Mouse (Mus musculus) embryonic facial prominence, embryonic 10.5 days (tissue): Measurements from ENCODE around the gene Gm28035. TPM values are rescaled to one million over a fixed set of nuclear protein-coding genes. Genes with fewer than 3 reads are reported as not detected.

ENCODE experiments used
- DNase-seq: peaks from one replicate; pipeline ENCODE4 v3.0.0-alpha.2; 2017; ENCODE audit warnings: low spot score
- H3K27ac ChIP-seq: fragments of 300-500 bp; sonication (generic); replicated peaks from 2 replicates; pipeline ENCODE4 v1.5.1; 2016; ENCODE audit warnings: mild to moderate bottlenecking
- H3K27me3 ChIP-seq: fragments of 300-500 bp; sonication (generic); replicated peaks from 2 replicates; pipeline ENCODE4 v1.6.1; 2016; ENCODE audit warnings: low read depth, mild to moderate bottlenecking; ENCODE audit not compliant: poor library complexity, severe bottlenecking
- H3K36me3 ChIP-seq: fragments of 300-500 bp; sonication (generic); replicated peaks from 2 replicates; pipeline ENCODE4 v1.6.1; 2016; ENCODE audit warnings: mild to moderate bottlenecking, moderate library complexity
- H3K4me1 ChIP-seq: fragments of 300-500 bp; sonication (generic); 2 replicates; pipeline ENCODE4 v1.6.1; 2016
- H3K4me3 ChIP-seq: fragments of 300-500 bp; sonication (generic); 2 replicates; pipeline ENCODE4 v1.5.1; 2016; ENCODE audit warnings: mild to moderate bottlenecking, moderate library complexity
- H3K9me3 ChIP-seq: fragments of 300-500 bp; sonication (generic); 2 replicates; pipeline ENCODE4 v1.6.1; 2016; ENCODE audit warnings: mild to moderate bottlenecking
- WGBS: fragments of 180-500 bp; shearing (Covaris S2); methylation state at CpG from one replicate; pipeline ENCODE4 v1.1.7; 2016; 5-methylcytosine and 5-hydroxymethylcytosine counted together
- polyA plus RNA-seq: library from polyadenylated mRNA; unstranded; fragments of >200 nt; fragmentation: Nextera tagmentation; extraction: Ambion mirVana; gene quantifications from 2 replicates; pipeline ENCODE4 v1.2.1, GENCODE M21; 2016

The Gm28035 gene
- polyA plus RNA-seq, 1 experiment from 2014 or later: 0.05 TPM

- Histone ChIP-seq H3K36me3 (no peaks in the 10 kb centered on the region), H3K9me3 (no peaks in the 10 kb centered on the region), H3K27me3 (no peaks in the 10 kb centered on the region), H3K27ac (no peak overlapping the region), H3K4me3 (no peak overlapping the region), H3K4me1 (peaks cover 4% of the 10 kb centered on the region)
- WGBS: 83% methylated on average over 4 of the region's 4 CpGs
- no peak for DNase-seq
Observed at GRCm38 (mm10) chr2:30212169-30212545, 28.2 kb upstream of the Gm28035 start.

GRCm38 (mm10) chr2:30212951-30213350, 27.4 kb upstream of the Gm28035 start:
- no peaks in the 10 kb centered on the region for H3K36me3 ChIP-seq
- H3K27ac ChIP-seq: no peak overlapping the region
- peaks cover 2% of the 10 kb centered on the region for H3K4me1 ChIP-seq
- H3K9me3 ChIP-seq: no peaks in the 10 kb centered on the region
- no peaks in the 10 kb centered on the region for H3K27me3 ChIP-seq
- 80% methylated on average over 1 of the region's 1 CpGs for WGBS
- no peak overlapping the region for H3K4me3 ChIP-seq
- no peak for DNase-seq

- no peak overlapping the region for H3K27ac ChIP-seq
- no peaks in the 10 kb centered on the region for H3K36me3 ChIP-seq
- no peak overlapping the region for H3K4me3 ChIP-seq
- H3K9me3 ChIP-seq: no peaks in the 10 kb centered on the region
- DNase-seq: peak; percentile 16
- H3K4me1 ChIP-seq: peaks cover 2% of the 10 kb centered on the region
- WGBS: 92% methylated on average over 3 of the region's 3 CpGs
- no peaks in the 10 kb centered on the region for H3K27me3 ChIP-seq
Observed at GRCm38 (mm10) chr2:30214745-30215144, 25.6 kb upstream of the Gm28035 start.

- H3K27ac ChIP-seq: no peak overlapping the region
- 82% methylated on average over 6 of the region's 6 CpGs for WGBS
- no peak for DNase-seq
- H3K9me3 ChIP-seq: no peaks in the 10 kb centered on the region
- no peak overlapping the region for H3K4me3 ChIP-seq
- H3K36me3 ChIP-seq: no peaks in the 10 kb centered on the region
- H3K4me1 ChIP-seq: peaks cover 2% of the 10 kb centered on the region
- H3K27me3 ChIP-seq: no peaks in the 10 kb centered on the region
Observed at GRCm38 (mm10) chr2:30215493-30215892, 24.9 kb upstream of the Gm28035 start.

GRCm38 (mm10) chr2:30216293-30216692, 24.1 kb upstream of the Gm28035 start:
- H3K4me3 ChIP-seq: no peak overlapping the region
- H3K4me1 ChIP-seq: peaks cover 2% of the 10 kb centered on the region
- DNase-seq: no peak
- H3K27me3 ChIP-seq: no peaks in the 10 kb centered on the region
- 93% methylated on average over 5 of the region's 5 CpGs for WGBS
- no peaks in the 10 kb centered on the region for H3K36me3 ChIP-seq
- no peak overlapping the region for H3K27ac ChIP-seq
- H3K9me3 ChIP-seq: no peaks in the 10 kb centered on the region

- H3K4me3 ChIP-seq: no peak overlapping the region
- DNase-seq: no peak
- peaks cover 25% of the 10 kb centered on the region for H3K4me1 ChIP-seq
- peaks cover 10% of the 10 kb centered on the region; the same call in 1 of the 2 replicates for H3K9me3 ChIP-seq
- WGBS: 82% methylated on average over 5 of the region's 5 CpGs
- no peak overlapping the region for H3K27ac ChIP-seq
- peaks cover 12% of the 10 kb centered on the region for H3K36me3 ChIP-seq
- H3K27me3 ChIP-seq: no peaks in the 10 kb centered on the region
Observed at GRCm38 (mm10) chr2:30235593-30235992, 4.8 kb upstream of the Gm28035 start.

GRCm38 (mm10) chr2:30236426-30237198, 3.8 kb upstream of the Gm28035 start:
- WGBS: 7% methylated on average over 18 of the region's 18 CpGs
- Histone ChIP-seq H3K4me3 (peak overlapping the region; percentile 95), H3K36me3 (peaks cover 22% of the 10 kb centered on the region), H3K4me1 (peaks cover 25% of the 10 kb centered on the region), H3K27ac (peak overlapping the region; percentile 96), H3K9me3 (no peaks in the 10 kb centered on the region), H3K27me3 (no peaks in the 10 kb centered on the region)
- DNase-seq: peak; percentile 26

- Histone ChIP-seq H3K27me3 (no peaks in the 10 kb centered on the region), H3K4me1 (peaks cover 26% of the 10 kb centered on the region), H3K9me3 (no peaks in the 10 kb centered on the region), H3K27ac (peak within 1 kb of the TSS; percentile 96), H3K36me3 (peaks cover 29% of the 10 kb centered on the region), H3K4me3 (peak within 1 kb of the TSS; percentile 95)
- under 1% methylated on average over 67 of the region's 67 CpGs for WGBS
- peak; percentile 100 for DNase-seq
Observed at GRCm38 (mm10) chr2:30237199-30237880, 3.0 kb upstream of the Gm28035 start, which contains the start of gene Lrrc8a. Gene Lrrc8a, plus strand, starts transcription at chr2:30237715.

GRCm38 (mm10) chr2:30237881-30238280, 2.5 kb upstream of the Gm28035 start:
- Histone ChIP-seq H3K27ac (peak overlapping the region; percentile 96), H3K27me3 (no peaks in the 10 kb centered on the region), H3K36me3 (peaks cover 35% of the 10 kb centered on the region), H3K4me3 (peak overlapping the region; percentile 95), H3K4me1 (peaks cover 32% of the 10 kb centered on the region), H3K9me3 (no peaks in the 10 kb centered on the region)
- no peak for DNase-seq
- WGBS: under 1% methylated on average over 42 of the region's 42 CpGs

- DNase-seq: no peak
- Histone ChIP-seq H3K4me3 (peak overlapping the region; percentile 95), H3K27ac (peak overlapping the region; percentile 96; the same call in 1 of the 2 replicates), H3K27me3 (no peaks in the 10 kb centered on the region), H3K9me3 (no peaks in the 10 kb centered on the region), H3K36me3 (peaks cover 46% of the 10 kb centered on the region), H3K4me1 (peaks cover 32% of the 10 kb centered on the region)
- WGBS: 75% methylated on average over 3 of the region's 3 CpGs
Observed at GRCm38 (mm10) chr2:30238906-30239465, 1.4 kb upstream of the Gm28035 start.

GRCm38 (mm10) chr2:30239777-30240176, 590 bp upstream of the Gm28035 start:
- DNase-seq: no peak
- Histone ChIP-seq H3K36me3 (peaks cover 54% of the 10 kb centered on the region), H3K27me3 (no peaks in the 10 kb centered on the region), H3K4me1 (peaks cover 37% of the 10 kb centered on the region), H3K4me3 (peak overlapping the region; percentile 95), H3K9me3 (no peaks in the 10 kb centered on the region), H3K27ac (no peak overlapping the region)
- 90% methylated on average over 4 of the region's 4 CpGs for WGBS

- peak; percentile 45 for DNase-seq
- Histone ChIP-seq H3K4me1 (peaks cover 32% of the 10 kb centered on the region), H3K27me3 (no peaks in the 10 kb centered on the region), H3K9me3 (no peaks in the 10 kb centered on the region), H3K4me3 (peak overlapping the region; percentile 3; the same call in 1 of the 2 replicates), H3K27ac (no peak overlapping the region; the same call in 1 of the 2 replicates), H3K36me3 (peaks cover 81% of the 10 kb centered on the region)
- 41% methylated on average over 4 of the region's 4 CpGs for WGBS
Observed at GRCm38 (mm10) chr2:30242509-30242908, 2.1 kb downstream of the Gm28035 start.
